Mouse (Mus musculus) Patski (cell line): ENCODE results near the gene Trmt6. TPM values are rescaled to one million over a fixed set of nuclear protein-coding genes. Genes with fewer than 3 reads are reported as not detected.
A peak's percentile ranks its signal among the peaks of the same experiment; 100 is the strongest.

Experiments used
- ATAC-seq: fragments of 100-300 bp; one replicate; pipeline ENCODE4 v1.8.0; 2021
- CTCF ChIA-PET: fragments of 350-600 bp; sonication (Branson Sonifier 250); formaldehyde crosslinking; loops from one replicate; lab custom pipeline; 2022; ENCODE audit warnings: inconsistent platforms; lab: Charles Lee
- POLR2A ChIA-PET: fragments of 350-600 bp; sonication (Branson Sonifier 250); formaldehyde crosslinking; loops from one replicate; lab custom pipeline; 2022; ENCODE audit warnings: antibody characterized with exemption, inconsistent platforms; lab: Charles Lee
- DNase-seq: peaks from one replicate; pipeline ENCODE4 v3.0.0-alpha.2; 2011; ENCODE audit warnings: low read depth, low spot score
- H3K27me3 ChIP-seq: fragments of 371-371 bp; one replicate; pipeline ENCODE4 v1.5.1; 2021
- CTCF ChIP-seq: fragments of 100-300 bp; IDR thresholded peaks from one replicate; pipeline ENCODE4 v1.5.1; 2021
- in situ Hi-C: fragments of 300-500 bp; cut with MboI; formaldehyde crosslinking; loops from 3 replicates; pipeline ENCODE4 v1.11.1; 2018; ENCODE audit warnings: low pct_unique_long_range_greater_than_20kb, mixed read lengths
- polyA plus RNA-seq: library from polyadenylated mRNA; unstranded; gene quantifications from one replicate; pipeline ENCODE4 v1.2.3, GENCODE M21; 2021

Gene Trmt6
- polyA plus RNA-seq: 22.4 TPM

- DNase-seq (peak; percentile 77), ATAC-seq (peak; percentile 99)
- POLR2A ChIA-PET: no interaction called here
- CTCF ChIA-PET: interaction anchor here (1.3 kb wide), 1 partner anchor 90 kb away, joined by 3 read pairs; no protein-coding TSS in a partner anchor
- in situ Hi-C loops: no loop called here
- TF ChIP-seq CTCF: peak; percentile 25
- no peaks in the 10 kb centered on the region for H3K27me3 ChIP-seq
Measured at GRCm38 (mm10) chr2:132815608-132816314, at the start of gene Trmt6, which contains the start of gene Mcm8. TSS of gene Trmt6 (minus strand) at chr2:132816055. TSS of gene Mcm8 (plus strand) at chr2:132816141.

- no peak for TF ChIP-seq CTCF
- DNase-seq (no peak), ATAC-seq (no peak)
- in situ Hi-C loops: no loop called here
- ChIA-PET POLR2A (no interaction called here), CTCF (interaction anchor here (2.5 kb wide), 1 partner anchor 16 kb away, joined by 12 read pairs; the partner anchor contains the start of gene Crls1)
- no peaks in the 10 kb centered on the region for H3K27me3 ChIP-seq
Measured at GRCm38 (mm10) chr2:132863325-132863724, 47.5 kb upstream of the Trmt6 start.

DNA sequence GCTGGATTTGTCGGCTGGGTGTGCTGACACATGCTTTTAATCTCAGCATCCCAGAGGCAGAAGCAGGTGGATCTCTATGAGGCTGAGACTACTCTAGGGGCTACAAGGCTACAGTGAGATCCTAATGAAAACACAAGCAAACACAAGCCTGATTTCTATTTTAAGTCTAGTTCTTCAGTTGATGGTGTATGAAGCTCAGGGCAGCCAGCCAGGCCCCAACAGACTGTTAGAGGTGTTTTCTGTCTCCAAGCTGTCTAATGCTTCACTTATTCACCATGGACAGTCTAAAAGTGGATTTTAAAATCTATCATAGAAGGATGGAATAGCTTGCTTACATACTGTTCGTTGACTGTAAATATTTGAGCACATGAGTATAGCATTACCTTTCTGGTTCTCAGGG, 45.6 kb upstream of the Trmt6 start:
- ATAC-seq (no peak), DNase-seq (no peak)
- no peak for TF ChIP-seq CTCF
- POLR2A ChIA-PET: no interaction called here
- in situ Hi-C loops: no loop called here
- no peaks in the 10 kb centered on the region for H3K27me3 ChIP-seq
- CTCF ChIA-PET: interaction anchor here (0.6 to 1.6 kb wide), 2 partner anchors 9 to 12 kb away, joined by 3 read pairs; no protein-coding TSS in a partner anchor

DNA sequence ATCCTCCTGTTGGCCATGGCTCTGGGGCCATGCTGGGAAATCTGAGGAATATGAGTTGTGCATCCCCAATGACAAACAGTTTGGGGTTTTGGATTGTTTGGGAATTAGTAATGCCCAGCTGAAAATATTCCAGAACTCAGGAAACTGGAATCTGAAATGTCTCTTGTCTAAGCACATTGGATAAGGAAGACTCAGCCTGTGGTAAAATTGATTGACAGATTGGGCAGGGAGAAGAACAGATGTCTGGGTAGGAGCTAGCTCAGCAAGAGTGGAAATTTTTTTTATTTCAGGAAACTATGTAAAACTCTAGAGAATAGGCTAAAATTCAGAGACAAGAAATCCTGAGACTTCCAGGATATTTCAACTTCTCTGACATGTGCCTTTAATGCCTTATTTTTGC, 44.6 kb upstream of the Trmt6 start:
- TF ChIP-seq CTCF: no peak
- no peak for DNase-seq
- in situ Hi-C loops: no loop called here
- no peak for ATAC-seq
- ChIA-PET POLR2A (no interaction called here), CTCF (no interaction called here)
- no peaks in the 10 kb centered on the region for H3K27me3 ChIP-seq

- ChIA-PET CTCF (interaction anchor here (1.2 to 4.8 kb wide), 6 partner anchors 9 to 47 kb away, joined by 3 to 22 read pairs (median 4); partner anchors contain the start of genes Crls1 and Lrrn4), POLR2A (interaction anchor here (0.6 to 1.1 kb wide), 2 partner anchors 9 to 292 kb away, joined by 3 to 4 read pairs; partner anchors contain the start of gene Crls1)
- H3K27me3 ChIP-seq: no peaks in the 10 kb centered on the region
- in situ Hi-C loops: no loop called here
- DNase-seq (no peak), ATAC-seq (peak; percentile 98)
- TF ChIP-seq CTCF: peak; percentile 30
Measured at GRCm38 (mm10) chr2:132856333-132856732, 40.5 kb upstream of the Trmt6 start.

GRCm38 (mm10) chr2:132853051-132853450, 37.2 kb upstream of the Trmt6 start:
- ATAC-seq: no peak
- DNase-seq: no peak
- TF ChIP-seq CTCF: no peak
- ChIA-PET POLR2A (no interaction called here), CTCF (no interaction called here)
- H3K27me3 ChIP-seq: no peaks in the 10 kb centered on the region
- in situ Hi-C loops: no loop called here

GRCm38 (mm10) chr2:132849141-132849540, 33.3 kb upstream of the Trmt6 start:
- DNase-seq (no peak), ATAC-seq (no peak)
- in situ Hi-C loops: loop anchor here (5.0 kb wide), 1 partner anchor 53 kb away; no protein-coding TSS in a partner anchor

GRCm38 (mm10) chr2:132848361-132848760, 32.5 kb upstream of the Trmt6 start:
- TF ChIP-seq CTCF: no peak
- DNase-seq (no peak), ATAC-seq (no peak)
- ChIA-PET CTCF (interaction anchor here (0.7 to 3.6 kb wide), 5 partner anchors 11 to 55 kb away, joined by 3 to 15 read pairs (median 3); no protein-coding TSS in a partner anchor), POLR2A (no interaction called here)
- in situ Hi-C loops: loop anchor here (5.0 kb wide), 1 partner anchor 54 kb away; no protein-coding TSS in a partner anchor
- H3K27me3 ChIP-seq: no peaks in the 10 kb centered on the region

More at GRCm38 (mm10) chr2:132849141-132849540, 33.3 kb upstream of the Trmt6 start:
- no peak for TF ChIP-seq CTCF
- ChIA-PET CTCF (interaction anchor here (1.0 to 3.0 kb wide), 2 partner anchors 15 to 53 kb away, joined by 4 to 12 read pairs; no protein-coding TSS in a partner anchor), POLR2A (no interaction called here)
- no peaks in the 10 kb centered on the region for H3K27me3 ChIP-seq

GRCm38 (mm10) chr2:132847581-132847980, 31.7 kb upstream of the Trmt6 start:
- DNase-seq (no peak), ATAC-seq (no peak)
- CTCF ChIA-PET: interaction anchor here (1.0 to 3.6 kb wide), 6 partner anchors 9 to 62 kb away, joined by 3 to 15 read pairs (median 6); no protein-coding TSS in a partner anchor
- no peaks in the 10 kb centered on the region for H3K27me3 ChIP-seq
- TF ChIP-seq CTCF: no peak
- POLR2A ChIA-PET: interaction anchor here (1.3 kb wide), 1 partner anchor 9 kb away, joined by 4 read pairs; no protein-coding TSS in a partner anchor
- in situ Hi-C loops: loop anchor here (5.0 kb wide), 1 partner anchor 55 kb away; no protein-coding TSS in a partner anchor
